Mouse (Mus musculus): ENCODE measurements around the gene Map2k1. TPM values are rescaled to one million over a fixed set of nuclear protein-coding genes. Genes with fewer than 3 reads are reported as not detected.
A peak's percentile ranks its signal among the peaks of the same experiment; 100 is the strongest.
"Not testable (repeated sequence)": the region's sequence is repeated elsewhere in the genome, so short reads cannot be mapped to it uniquely, and the experiment has no call there.

The Map2k1 gene
- total RNA-seq (2021): 10 to 100 TPM; 65.1 to 65.5 TPM

- peak; percentile 100 for DNase-seq
These were observed at the start of gene Map2k1 for GRCm38 (mm10) chr9:64253021-64253904. Gene Map2k1 (minus strand): TSS chr9:64253631.

GRCm38 (mm10) chr9:64303086-64303485 lies 49.7 kb upstream of the Map2k1 start:
- not testable (repeated sequence) for DNase-seq

- no peak for DNase-seq
These were observed 29.1 kb upstream of the Map2k1 start for GRCm38 (mm10) chr9:64282404-64282987.

- DNase-seq: no peak
These were observed 28.3 kb upstream of the Map2k1 start for GRCm38 (mm10) chr9:64281781-64282178.

GRCm38 (mm10) chr9:64281105-64281780 lies 27.8 kb upstream of the Map2k1 start, which contains the start of gene Tipin:
Gene Tipin (plus strand): TSS chr9:64281581.
- DNase-seq: peak; percentile 97

- DNase-seq: no peak
These were observed 25.4 kb upstream of the Map2k1 start for GRCm38 (mm10) chr9:64278665-64279310.

- DNase-seq: peak; percentile 81
These were observed 24.3 kb upstream of the Map2k1 start for GRCm38 (mm10) chr9:64277706-64278105.

- peak; percentile 17 for DNase-seq
These were observed 21.5 kb upstream of the Map2k1 start for GRCm38 (mm10) chr9:64274919-64275318.

- DNase-seq: no peak
These were observed 20.9 kb upstream of the Map2k1 start for GRCm38 (mm10) chr9:64274291-64274690.

GRCm38 (mm10) chr9:64273757-64274156 lies 20.3 kb upstream of the Map2k1 start:
- no peak for DNase-seq

GRCm38 (mm10) chr9:64272611-64273010 lies 19.2 kb upstream of the Map2k1 start:
- peak; percentile 67 for DNase-seq

- DNase-seq: no peak
These were observed 17.8 kb upstream of the Map2k1 start for GRCm38 (mm10) chr9:64271249-64271648.

- DNase-seq: not testable (repeated sequence)
These were observed 15.4 kb upstream of the Map2k1 start for GRCm38 (mm10) chr9:64268836-64269235.

GRCm38 (mm10) chr9:64268196-64268595 lies 14.8 kb upstream of the Map2k1 start:
- DNase-seq: no peak

- no peak for DNase-seq
These were observed 13.8 kb upstream of the Map2k1 start for GRCm38 (mm10) chr9:64267231-64267630.

- no peak for DNase-seq
These were observed 11.4 kb upstream of the Map2k1 start for GRCm38 (mm10) chr9:64264813-64265212.

- no peak for DNase-seq
These were observed 7.6 kb upstream of the Map2k1 start for GRCm38 (mm10) chr9:64261023-64261422.

- DNase-seq: no peak
These were observed 6.5 kb upstream of the Map2k1 start for GRCm38 (mm10) chr9:64259906-64260305.

GRCm38 (mm10) chr9:64256204-64256603 lies 2.8 kb upstream of the Map2k1 start:
- DNase-seq: no peak

- no peak for DNase-seq
These were observed 2.0 kb upstream of the Map2k1 start for GRCm38 (mm10) chr9:64255422-64255821.

GRCm38 (mm10) chr9:64252591-64253020 lies 825 bp downstream of the Map2k1 start:
- peak; percentile 33 for DNase-seq

GRCm38 (mm10) chr9:64250111-64250730 lies 3.2 kb downstream of the Map2k1 start:
- no peak for DNase-seq

Data from heart, postnatal 4 days (tissue).